Mouse (Mus musculus): ENCODE measurements around the gene Gabpb1.

DNA sequence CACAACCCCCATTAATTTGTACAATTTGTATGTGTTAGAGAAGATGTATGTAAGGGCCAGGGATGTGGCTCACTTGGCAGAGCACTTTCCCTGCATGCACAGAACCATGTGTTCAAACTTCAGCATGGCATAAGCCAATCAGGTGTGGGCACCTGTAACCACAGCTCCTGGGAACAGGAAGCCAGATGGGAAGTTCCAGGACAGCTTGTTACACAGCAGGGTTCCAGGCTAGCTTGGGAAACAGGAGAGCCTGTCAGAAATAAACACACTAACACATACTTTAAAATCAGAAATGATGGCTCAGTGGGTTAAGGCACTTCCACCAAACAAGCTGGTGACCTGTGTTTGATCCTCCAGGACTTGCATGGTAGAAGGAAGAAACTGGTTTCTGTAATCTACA, 53.0 kb downstream of the Gabpb1 start:
- TF ChIP-seq POLR2A (IDR thresholded peaks at IDR 0.05; ENCODE audit: extremely low read depth, insufficient read depth, low read length) (no peak), CTCF (IDR thresholded peaks at IDR 0.05; ENCODE audit: low read depth, low read length) (no peak)

Measured in liver, adult 2 months (tissue).